Mouse (Mus musculus) spleen, adult 18-20 months (tissue): Measurements from ENCODE around the gene Colca2.

Source experiments
- DNase-seq, 2 experiments: peaks; one replicate each; pipeline ENCODE4 v3.0.0; 2022; ENCODE audit warnings: mixed read lengths in 2 of 2

Gene Colca2

DNA sequence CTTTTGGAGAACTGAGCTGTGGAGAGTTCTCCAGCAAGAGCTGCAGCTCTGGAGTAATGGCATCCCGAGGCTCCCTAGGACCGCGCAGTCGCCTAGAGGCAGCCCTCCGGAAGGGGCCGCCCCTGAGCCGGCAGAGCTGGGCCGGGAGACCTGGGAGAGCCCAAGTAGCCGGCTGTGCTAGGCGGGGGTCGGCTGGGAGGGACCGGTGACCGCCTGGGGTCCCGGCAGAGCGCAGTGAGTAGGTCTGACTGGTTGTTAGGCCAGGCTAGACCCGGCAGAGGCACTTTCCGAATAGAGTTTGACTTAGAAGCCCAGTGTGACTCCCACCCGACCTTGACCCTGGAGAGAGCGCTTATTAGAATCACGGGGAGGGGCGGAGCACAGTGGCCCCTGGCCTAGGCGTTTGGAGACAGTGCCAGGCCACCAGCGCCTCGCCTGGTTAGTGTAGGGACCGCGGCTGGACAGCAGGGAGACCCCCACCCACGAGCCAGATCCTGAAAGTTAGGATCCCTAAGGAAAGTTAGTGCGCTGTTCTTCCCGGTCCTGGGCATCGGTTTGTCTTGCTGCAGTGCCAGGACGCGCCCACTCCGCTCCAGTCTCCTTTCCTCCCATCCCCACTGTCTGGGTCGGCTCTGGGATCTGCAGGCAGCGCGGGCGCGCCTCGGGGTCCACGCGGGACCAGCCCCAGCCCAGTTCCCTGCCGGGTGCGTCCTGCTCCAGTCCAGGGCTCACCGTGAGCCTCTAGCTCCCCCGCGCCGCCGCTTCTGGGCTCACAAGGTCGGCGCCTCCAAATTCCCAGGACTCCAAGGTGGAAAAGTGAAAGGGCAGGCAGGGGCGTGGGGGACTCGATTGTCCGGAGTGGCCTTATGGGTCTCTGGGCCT is at the start of gene Colca2:
Gene Colca2, minus strand, starts transcription at position 70 of the 882 bp plus-strand sequence.
- peak; percentile 37 to 50 for DNase-seq

DNA sequence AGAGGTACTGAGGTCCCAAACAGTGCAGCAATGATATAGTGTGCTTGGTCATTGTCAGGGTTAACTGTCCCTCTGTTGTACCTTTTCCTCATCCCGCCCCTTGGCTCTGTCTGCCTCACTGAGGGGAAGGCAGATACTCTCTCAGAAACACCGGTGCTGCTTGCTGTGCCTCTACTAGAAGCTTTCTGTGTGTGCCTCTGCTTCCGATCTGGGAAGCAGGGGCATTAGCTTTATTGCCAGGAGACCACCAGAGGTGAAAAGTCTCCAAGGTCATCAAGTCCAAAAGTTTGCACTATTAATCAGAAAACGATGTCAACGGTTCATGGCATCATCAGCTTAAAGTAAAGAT is 49.2 kb upstream of the Colca2 start:
- DNase-seq, result no peak

DNA sequence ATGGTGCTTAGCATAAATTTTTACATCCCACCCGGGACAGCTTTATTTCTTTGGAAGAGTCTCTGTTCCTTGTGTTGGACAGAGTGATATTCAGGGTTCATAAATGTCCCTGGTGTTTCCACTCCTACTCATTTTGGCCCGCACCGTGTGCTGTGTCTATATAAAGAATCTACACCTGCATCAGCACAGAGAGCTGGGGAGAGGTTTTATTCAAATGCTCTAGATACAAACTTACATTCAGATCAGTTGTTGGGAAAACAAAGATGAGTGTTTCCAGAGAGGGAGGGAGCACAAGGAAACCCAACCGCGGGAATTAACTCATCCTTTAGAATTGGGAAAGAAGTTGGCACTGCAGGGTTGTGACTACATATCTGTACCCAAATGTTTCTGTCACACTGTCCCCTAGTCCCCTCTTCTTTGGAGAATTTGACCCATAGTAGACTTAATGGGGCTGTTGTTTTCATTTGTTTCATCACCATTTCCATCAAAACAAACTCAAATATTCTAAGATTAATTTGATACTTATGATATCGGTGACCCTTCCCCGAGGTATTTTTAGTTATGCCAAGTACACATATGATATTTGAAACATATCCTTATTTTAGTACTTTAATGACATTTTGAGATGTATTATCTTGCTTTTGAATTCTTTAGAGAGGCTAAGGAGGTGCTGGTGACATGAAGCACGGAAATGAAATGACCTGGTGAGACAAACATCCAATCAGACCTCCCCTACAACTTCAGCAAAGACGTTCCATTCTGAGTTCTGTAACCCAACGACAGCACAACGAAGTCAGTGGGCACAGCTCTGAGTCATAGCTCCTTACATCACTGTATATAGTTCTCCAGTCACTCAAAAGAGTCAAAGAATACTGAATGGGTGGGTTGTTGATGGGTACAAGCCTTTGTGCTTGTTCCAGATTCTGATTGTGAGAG is 48.5 kb upstream of the Colca2 start:
- no peak for DNase-seq

DNA sequence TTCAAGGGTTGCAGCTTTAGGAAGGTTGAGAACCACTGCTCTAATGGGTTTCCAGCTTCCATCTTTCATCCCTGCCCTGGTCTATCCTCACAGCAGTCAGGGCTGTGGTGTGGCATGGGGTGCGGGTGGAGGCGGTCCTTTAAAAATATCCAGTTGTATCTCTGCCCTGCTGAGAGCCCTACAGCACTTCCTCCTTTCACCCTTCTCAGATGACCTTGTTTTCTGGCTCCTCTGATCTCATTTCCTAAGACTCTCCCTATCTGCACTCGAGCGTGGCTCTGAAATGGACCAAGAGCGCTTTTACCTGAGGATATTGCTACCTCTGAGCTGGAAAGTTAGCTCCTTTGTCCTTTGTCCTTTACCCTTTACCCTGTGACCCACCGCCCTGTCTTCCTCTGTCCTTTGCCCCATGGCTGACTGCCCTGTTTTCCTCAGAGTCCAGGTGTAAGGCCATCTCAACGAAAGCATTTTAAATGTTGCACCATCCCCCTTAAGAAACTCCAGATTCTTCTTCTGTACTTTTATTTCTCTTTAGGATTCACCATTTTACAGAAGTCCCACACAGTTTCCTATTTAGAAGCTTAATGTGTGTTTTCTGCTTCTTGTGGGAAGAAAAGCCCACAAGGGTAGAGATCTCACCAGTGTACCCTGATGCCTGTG is 46.2 kb upstream of the Colca2 start:
- DNase-seq, result no peak

DNA sequence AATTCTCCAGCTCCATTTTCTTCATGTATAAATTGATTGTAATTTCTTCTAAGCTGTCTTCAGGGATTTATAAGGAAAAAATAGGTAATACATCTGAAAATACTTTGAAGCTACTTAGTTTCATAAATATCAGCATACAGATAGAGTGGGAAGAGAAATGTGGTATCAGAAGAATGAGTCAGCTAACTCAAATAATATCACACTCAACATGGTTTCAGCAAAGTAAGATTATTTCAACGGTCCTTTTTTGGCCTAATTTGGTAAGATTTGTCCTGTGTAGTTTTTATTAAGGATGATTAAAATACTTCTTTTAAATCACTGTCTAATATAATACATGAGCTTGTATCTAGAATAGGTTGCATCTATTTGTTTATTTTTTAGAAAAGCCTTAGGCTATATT is 41.7 kb upstream of the Colca2 start:
- DNase-seq, result no peak

DNA sequence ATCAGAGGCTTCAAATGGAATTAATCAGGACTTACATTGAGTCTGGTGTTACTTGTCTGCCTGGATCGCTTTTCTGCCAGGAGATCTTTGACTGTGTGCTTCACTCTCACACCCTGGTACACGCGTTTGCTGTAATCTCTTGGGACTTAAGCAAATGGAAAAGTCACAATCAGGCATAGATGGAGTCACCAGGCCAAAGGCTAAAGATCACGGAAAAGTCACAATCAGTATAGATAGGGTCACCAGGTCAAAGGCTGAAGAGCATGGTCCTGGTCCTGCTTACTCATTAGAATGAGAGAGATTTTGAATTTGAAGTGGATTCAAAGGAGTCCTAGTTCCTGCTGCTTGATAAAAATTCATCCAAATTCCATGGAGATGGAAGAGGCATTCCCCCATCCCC is 39.9 kb upstream of the Colca2 start:
- DNase-seq, result no peak

DNA sequence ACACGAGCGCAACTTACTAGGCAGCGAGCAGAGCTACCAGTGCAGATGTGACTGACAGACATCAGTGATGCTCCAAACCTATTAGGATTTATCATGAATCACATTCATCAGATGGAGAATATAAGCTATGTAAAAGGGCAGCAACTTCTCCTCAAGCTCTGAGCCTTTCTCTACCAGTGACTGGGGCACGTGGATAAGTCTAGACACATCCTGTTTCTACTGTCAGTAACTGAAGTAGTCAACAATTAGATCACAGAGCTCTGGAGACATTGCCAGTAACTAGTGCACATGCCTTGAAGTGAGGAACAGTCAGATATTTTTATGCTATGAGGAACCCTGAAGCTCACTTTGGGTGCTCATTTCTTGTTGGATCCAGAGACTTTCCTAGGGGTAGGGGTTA is 39.0 kb upstream of the Colca2 start:
- no peak for DNase-seq

DNA sequence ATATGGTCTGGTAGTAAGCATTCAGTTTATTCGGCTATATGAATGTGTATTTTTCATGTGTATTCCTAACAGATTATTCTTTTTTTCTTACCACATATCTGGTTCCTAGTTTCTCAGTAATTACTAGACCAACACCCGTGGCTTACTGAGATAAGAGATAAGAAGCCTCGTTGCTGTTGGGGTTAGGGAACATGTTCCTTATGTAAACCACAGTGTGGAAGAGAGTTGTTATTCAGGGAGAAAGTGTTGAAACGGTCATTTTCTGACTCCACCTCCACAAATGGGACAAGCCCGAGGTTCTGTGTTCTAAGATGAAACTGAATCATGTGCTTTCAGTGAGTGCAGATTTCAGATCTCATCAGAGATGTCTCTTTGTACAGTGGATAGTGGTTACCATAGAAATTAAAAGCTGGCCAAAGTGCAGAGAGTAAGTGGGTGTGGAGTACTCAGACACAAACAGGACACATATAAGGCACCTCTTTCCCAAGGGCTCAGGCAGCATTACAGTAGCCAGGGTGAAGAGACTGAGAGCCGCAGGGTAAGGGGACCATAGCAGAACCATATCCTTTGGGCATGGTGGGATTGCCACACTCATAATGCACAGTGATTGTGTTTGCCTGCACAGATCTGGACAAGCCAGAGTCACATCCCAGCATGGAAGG is 37.2 kb upstream of the Colca2 start:
- no peak for DNase-seq

DNA sequence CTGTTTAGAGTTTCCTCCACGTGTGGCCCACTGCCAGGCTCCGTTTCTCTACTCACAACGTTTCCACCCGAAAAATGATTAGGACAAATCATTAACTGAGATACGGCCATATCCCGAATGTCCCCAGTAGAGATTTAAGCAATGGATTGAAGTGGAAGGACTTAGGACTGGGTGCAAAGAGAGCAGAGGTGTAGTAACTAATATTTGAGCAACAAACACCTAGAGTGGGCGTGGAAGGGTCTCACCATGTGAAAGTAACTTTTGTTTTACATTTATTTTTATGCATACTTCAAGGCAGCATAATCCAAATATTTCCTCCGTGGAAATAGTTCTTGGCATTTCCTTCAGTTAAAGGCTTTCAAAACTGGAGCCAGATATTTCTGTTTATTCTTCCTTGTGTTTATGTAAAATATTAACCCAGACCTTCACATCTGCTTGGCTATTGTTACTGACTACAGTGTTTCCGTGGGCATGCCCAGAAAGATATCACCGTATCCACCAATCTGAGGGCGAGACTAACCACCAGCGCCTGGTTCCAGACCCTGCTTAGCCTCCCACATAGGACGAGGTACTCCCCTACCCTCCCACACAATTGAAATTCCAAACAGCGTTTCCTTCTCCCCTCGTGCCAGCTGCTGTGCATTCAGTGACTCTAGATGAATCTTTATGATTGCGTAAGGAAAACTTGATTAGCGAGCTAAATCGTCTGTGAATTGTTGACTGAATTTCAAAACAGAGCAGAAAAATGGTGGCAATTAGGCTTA is 34.4 kb upstream of the Colca2 start:
- no peak for DNase-seq

DNA sequence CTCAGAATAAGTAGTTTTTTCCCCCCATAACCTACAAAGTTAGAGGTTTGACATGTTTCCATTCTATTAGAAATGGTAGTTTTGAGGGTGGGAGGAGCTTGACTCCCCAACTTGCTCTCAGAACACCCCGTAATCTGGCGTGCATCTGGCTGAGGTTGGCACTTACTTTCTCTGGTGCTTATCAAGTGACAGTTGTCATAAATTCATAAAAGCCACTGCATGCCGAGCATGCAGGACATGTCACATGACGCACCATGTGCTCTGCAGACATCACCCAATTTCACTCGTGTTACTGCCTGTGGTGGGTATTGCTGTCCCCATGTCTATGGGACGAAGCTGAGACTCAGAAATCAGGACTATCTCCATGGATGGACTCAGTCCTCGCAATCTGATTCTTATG is 32.1 kb upstream of the Colca2 start:
- DNase-seq, result no peak

DNA sequence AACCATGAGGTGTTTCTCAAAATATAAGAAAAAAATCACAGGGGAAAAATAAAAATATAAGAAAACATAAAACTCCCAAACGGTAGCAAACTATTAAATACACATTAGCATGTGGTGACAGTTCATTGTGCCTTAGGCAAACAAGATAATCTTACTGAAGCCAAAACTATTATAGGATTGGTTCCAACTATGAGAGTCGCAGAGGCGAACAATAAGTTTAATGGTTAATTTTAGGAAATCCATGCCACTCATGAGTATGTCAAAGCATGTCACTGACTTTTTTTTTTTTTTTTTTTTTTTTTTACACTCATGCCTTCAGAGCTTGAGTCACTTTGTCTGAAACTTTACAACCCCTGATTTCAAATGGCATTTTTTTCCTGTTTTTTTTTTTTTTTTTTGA is 28.0 kb upstream of the Colca2 start:
- no peak for DNase-seq

DNA sequence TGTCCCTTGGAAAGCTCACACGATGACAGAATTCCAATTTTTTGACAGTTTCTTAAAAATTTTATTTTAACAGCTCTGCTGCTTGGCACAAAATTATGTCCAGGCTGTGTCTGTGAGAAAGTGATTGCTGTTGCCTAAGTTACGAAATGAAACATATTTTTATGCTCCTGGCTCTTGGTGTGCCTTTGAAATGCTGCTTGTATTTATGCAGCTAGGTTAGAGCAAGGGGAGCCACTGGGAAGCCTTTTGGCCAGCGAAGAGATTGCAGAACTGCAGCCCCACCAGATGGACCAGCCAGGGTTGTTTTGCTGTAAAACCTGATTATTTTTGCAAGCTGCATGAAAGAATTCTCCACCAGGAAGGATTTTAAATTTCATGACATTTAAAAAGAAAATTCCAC is 26.8 kb upstream of the Colca2 start:
- DNase-seq, result no peak

DNA sequence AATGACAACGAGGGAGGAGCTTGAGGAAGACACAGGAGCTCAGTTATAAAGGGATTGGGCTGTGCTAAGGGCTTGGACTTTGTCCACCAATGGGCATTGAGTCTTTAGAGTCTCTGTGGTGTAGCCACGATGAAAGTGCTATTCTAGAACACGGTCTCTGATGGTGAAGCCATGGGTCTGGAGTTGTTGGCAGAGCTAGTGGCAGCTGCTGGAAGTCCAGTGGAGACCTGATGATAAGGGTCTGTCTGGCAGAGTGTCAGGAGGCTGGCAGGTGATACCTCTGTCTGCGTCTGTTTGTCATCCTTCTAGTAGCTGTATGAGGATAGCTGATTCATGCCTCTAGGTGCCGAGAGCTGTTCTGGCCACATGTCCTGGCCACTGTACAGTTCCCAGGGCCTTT is 25.6 kb upstream of the Colca2 start:
- no peak for DNase-seq

DNA sequence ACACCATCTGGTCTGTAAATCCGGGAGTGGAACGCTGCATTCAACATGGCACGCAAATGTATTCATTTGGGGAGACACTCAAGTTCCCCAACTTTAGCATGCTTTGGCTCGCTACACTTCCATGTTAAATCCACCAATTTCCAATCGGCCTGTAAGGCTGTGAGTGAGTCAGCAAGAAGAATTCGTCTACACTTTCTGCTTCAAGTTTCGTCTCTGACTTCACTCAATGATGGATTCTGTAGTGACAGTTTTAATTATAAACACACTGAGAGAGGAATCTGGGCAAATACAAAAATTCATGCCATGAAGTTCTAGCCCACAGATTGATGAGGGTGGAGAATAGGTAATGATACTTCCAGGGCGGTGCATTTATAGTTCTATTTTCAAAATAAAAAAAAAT is 15.2 kb upstream of the Colca2 start:
- no peak for DNase-seq

DNA sequence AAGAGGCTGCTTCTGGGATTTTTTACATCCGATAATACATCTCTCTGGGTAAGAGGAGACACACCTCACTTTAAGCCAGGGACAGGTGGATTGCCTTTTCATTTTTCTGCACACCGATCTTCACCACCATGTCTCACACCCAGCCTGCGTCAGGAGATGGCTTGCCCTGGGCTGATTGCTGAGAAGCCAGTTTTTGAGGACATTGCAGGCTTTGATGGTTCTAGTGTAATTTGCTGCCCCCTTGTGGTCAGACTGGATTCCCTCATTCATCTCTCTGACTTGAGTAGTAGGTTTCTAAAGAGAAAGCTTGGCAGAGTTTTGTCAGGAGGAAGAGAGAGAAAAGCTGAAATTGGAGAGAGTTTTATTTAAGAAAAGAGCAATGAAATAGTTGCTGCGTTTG is 14.3 kb upstream of the Colca2 start:
- DNase-seq, result peak; percentile 25 to 66

DNA sequence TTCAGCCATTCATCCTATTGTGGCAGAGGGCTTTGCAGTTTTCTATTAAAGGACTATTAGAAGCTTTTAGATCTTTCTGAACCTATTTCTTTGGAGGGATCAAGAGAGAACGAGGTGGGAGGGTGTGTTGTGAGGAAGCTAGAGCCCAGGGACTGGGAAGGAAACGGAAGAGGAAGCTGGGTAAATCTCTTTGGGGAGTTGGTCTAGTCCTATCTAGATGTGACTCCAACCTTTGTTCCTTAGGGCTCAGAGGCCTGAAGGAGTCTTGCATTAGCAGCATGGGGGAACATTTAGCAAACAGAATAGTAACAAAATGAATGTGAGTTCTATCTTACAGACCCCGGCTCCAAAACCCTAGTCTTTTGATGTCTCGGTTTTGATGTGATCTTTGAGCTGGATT is 12.6 kb upstream of the Colca2 start:
- no peak for DNase-seq

DNA sequence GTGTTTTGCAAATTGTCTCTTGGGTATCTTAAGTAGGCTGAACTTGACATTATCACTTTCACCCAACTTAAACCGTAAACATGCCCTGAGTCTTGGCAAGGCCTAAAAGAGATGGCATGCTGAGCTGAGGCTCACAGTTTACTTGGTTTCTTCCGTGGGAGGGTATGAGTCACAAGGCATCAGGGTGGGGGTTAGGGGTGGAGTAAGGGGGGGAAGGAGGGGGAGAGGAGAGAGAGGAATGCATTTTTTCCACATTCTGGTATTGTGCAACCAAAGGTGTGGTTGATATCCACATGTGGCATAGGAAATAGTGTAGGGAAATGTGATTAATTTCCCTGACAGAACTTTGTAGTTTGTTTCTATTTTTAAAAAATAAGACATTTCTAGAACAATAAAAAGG is 7.7 kb upstream of the Colca2 start:
- no peak for DNase-seq

DNA sequence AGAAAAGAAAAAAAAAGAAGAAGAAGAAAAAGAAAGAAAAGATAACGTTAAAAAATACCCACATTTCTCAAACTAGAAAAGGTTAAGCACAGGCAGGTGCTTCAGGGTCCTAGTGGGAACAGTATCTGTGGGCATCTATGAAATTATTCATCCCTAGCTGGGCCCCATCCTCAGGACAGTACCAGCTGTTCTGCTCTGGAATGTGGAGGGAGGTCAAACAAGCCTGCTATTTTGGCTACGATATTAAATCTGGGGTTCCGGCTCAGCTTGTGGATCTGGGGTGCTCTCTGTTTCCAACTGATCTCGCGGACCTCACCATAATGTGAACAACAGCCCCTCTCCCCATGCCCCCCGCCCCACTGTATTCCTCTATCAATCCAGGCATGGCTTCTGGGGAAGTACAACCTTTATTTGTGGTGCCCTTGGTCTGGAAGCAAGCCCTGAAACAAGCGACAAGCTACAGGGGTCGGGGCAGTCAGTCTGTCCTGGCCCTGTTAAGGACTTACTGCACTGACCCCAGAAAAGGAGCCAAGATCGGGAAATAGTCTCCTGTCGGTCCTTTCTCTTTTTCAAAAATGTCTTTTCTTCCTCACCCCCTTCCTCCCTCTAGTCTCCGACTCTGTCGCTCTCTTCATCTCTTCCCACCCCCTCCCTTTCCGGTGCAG is 403 bp downstream of the Colca2 start:
- no peak for DNase-seq

DNA sequence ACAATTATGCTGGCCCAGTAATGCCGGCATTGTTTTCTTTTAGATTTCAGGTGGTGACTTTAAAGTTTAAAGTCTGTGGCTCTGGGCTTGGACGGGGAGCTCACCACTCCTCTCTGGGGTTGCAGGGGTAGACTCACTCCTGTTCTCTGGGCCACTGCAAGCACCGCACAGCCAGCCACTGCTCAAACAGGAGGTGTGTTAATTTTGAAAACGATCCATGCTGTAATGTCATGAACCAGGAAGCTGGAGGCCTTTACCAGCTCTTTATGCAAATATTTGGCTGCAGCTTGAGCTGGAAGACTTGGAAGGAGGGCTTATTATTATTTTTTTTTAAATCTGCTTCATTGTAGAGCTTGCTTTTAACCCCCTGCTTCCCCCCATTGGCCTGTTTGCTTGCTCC is 3.7 kb downstream of the Colca2 start:
- no peak for DNase-seq

DNA sequence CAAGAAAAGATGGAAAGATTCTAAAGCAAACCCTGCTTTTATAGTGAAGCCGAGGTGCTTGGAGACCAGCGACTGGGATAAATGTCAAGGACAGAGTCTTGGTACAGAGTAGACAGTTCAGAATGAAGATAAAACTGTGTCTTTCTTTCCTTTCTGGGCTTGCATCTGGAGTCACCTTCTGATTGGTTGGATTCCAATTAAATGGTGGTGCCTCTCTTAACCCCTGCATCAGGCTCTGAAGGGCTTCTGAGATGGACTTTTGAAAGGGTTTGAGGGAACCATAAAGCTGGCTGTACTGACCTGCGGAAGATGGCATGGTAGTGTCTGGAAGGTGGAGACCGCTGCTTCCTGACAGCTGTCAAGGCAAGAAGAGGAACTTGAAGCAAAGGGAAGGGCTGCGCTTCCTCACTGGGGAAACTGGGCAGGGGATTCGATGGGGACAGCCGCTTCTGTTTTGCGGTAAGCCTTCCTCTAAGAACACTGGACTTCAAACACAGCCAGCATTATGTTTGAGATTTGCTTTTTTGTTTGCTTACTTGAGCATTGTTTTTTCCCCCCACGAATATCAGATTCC is 4.7 kb downstream of the Colca2 start:
- no peak for DNase-seq

DNA sequence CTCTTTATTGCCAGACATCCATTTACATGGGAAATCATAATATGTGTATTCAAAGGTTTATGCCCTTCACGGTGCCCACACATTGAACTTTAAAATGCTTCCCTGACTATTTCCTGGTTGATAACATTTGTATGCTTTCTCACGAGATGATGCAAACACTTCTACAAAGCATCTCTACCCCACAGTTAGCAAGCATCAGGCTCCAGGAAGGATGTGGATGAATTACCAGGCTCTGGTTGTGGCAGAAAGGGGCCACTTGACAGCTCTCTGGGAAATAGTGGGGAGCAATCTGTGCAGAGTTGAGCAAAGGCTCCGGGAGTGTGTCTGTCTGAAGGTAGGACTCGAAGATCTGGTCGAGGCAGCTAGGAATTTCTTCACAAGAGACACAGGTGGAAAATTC is 6.3 kb downstream of the Colca2 start:
- DNase-seq, result no peak
